Mouse (Mus musculus) liver, embryonic 14.5 days (tissue): ENCODE data around the gene Glt8d2.

ENCODE experiments used
- CTCF ChIP-seq: IDR thresholded peaks from 2 replicates; pipeline ENCODE4 v1.5.1; 2016; ENCODE audit warnings: antibody characterized with exemption, low read depth, control low read depth
- EP300 ChIP-seq: IDR thresholded peaks from 2 replicates; pipeline ENCODE4 v1.6.1; 2016; ENCODE audit warnings: antibody characterized with exemption, low read depth

DNA sequence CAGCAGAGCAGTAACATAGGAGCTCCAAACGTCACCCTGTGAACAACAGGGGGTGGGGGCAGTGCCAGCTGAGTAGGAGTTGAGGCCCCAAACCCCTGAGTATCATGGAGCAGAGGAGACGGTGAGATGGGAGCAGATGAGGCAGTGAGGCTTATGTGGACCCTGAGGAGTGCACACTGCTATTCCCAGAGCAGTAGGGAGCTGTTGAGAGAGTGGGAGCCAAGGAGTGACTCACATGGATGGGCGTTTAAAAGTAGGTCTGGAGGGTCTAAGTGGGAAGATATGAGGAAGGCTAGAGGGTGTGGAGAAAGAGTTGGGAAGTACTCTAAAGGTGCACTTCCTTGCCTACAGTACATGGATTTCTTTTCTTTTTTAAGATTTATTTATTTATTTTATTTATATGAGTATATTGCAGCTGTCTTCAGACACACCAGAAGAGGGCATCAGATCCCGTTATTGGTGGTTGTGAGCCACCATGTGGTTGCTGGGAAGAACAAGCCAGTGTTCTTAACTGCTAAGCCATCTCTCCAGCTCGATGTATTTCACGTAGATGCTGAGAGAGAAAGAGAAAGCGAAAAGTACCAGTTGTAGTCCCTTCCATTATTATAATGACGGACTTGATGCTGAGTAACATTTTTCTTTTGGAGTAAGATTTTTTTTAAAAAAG is 51.3 kb downstream of the Glt8d2 start:
- TF ChIP-seq CTCF (no peak), EP300 (no peak)
